Mouse (Mus musculus): ENCODE data around the gene Rsad2. TPM values are rescaled to one million over a fixed set of nuclear protein-coding genes. Genes with fewer than 3 reads are reported as not detected.

The Rsad2 gene
- polyA plus RNA-seq, 1 experiment from 2014 or later, result 52.5 TPM

DNA sequence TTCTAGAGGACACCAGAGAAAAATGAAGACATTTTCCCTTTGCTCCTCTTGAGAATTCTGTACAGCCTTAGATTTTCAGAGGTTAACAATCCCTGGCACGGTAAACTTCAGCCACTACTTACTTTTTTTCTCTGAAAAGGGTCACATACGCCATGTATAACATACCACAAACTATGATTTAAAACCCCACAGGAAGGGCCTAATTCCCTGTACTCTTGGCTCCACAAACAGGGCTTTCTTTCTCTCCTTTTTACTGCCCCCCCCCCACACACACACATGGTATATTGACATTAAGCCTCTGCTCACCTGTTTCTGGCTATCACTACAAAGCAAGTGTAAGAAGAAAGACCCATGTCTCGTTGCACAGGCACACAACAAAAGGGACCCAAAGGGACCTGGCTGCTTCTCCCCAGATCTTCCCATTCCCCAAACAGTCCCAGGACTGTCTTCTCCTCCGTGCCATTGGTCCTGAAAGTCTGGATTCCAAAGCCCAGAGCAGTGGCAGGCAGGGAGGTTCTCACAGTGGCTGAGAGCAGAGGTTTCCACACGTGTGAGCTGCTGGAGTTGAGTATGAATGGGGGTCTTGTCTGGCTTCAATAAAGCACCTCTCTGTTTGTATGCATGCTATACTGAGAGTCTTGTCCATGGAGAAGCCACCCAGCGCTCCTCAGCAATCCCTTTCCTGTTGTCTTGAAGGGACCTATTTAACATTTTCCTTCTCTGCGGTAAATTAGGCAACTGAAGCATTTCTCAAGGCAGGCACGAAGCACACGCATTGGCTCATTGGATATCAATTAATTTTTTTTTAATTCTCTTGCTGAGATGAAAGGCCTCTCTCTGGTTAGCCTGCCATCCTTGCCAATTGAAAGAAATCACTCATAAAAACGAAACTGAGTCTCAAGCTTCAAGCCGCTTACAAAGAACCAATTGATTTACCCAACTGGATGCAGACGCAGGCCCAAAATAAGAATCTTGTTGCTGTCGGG is 61.5 kb downstream of the Rsad2 start:
- DNase-seq (no peak), ATAC-seq (no peak)
- Histone ChIP-seq H3K4me3 (ENCODE audit: low read depth, low read length) (no peak overlapping the region), H3K27me3 (ENCODE audit: insufficient read depth, low read length) (no peaks in the 10 kb centered on the region), H3K36me3 (replicated peaks; ENCODE audit: insufficient read depth, low read length) (no peaks in the 10 kb centered on the region), H3K4me1 (ENCODE audit: insufficient read depth) (peaks cover 8% of the 10 kb centered on the region; the same call in 1 of the 2 replicates), H3K27ac (ENCODE audit: low read depth) (no peak overlapping the region), H3K4me2 (ENCODE audit: low read depth, low read length) (no peak overlapping the region), H3K9ac (replicated peaks) (no peak overlapping the region), H3K9me3 (ENCODE audit: low read length) (no peaks in the 10 kb centered on the region)
- WGBS (ENCODE audit: insufficient replicate concordance), result 75% methylated on average over 13 of the region's 13 CpGs
- TF ChIP-seq EP300 (IDR thresholded peaks at IDR 0.05; ENCODE audit: low read depth) (no peak), CTCF (IDR thresholded peaks at IDR 0.05; ENCODE audit: low read depth) (no peak)

DNA sequence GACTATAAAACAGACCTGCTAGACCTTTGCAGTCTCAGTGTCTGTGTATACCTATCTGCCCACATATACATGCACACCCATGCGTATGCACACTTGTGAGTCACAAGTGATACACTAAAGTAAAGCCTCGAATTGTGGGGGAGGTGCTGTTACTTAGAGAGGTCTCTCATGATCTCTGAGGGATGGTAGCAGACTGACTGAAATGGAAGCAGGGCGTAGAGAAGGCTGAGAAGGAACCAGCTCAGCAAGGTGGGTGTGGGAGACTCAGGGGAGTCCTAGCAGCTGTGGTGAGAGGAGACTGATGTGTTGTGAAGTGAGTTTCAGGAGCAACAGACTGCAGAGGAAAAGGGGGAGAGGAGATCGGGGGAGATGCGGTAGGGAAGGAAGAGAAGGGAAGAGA is 63.0 kb downstream of the Rsad2 start:
- TF ChIP-seq CTCF (IDR thresholded peaks at IDR 0.05; ENCODE audit: low read depth), result no peak
- no peak for TF ChIP-seq EP300 (IDR thresholded peaks at IDR 0.05; ENCODE audit: low read depth)
- Histone ChIP-seq H3K4me1 (ENCODE audit: insufficient read depth) (0 out of 2 replicates have a peak, but pooled peaks cover 4% of the 10 kb centered on the region), H3K27me3 (ENCODE audit: insufficient read depth, low read length) (no peaks in the 10 kb centered on the region), H3K4me2 (ENCODE audit: low read depth, low read length) (no peak overlapping the region), H3K27ac (ENCODE audit: low read depth) (no peak overlapping the region), H3K9me3 (ENCODE audit: low read length) (no peaks in the 10 kb centered on the region), H3K36me3 (replicated peaks; ENCODE audit: insufficient read depth, low read length) (no peaks in the 10 kb centered on the region), H3K4me3 (ENCODE audit: low read depth, low read length) (no peak overlapping the region), H3K9ac (replicated peaks) (no peak overlapping the region)
- DNase-seq (no peak), ATAC-seq (no peak)
- 78% methylated on average over 5 of the region's 5 CpGs for WGBS (ENCODE audit: insufficient replicate concordance)

Small RNA genes within 50 kb of the gene (microRNA-seq; reads per million reads assigned to microRNA genes)
- gene Mir6538, result 2.0 reads per million

Other genes starting within 250 kb of the Rsad2 start
- 3.1 and 3.2 TPM in 2 replicates for gene Rnf144a, start 41.2 kb downstream of the Rsad2 start, polyA plus RNA-seq (2015; fragmentation: Nextera tagmentation; extraction: Ambion mirVana)
- gene Cmpk2, start 12.8 kb upstream of the Rsad2 start, polyA plus RNA-seq (2015; fragmentation: Nextera tagmentation; extraction: Ambion mirVana), result 12.8 and 14.2 TPM in 2 replicates

All from liver, postnatal 0 days (tissue).